Mouse (Mus musculus) MEL (cell line): ENCODE results near the gene Ino80. TPM values are rescaled to one million over a fixed set of nuclear protein-coding genes. Genes with fewer than 3 reads are reported as not detected.

ENCODE experiments used
- DNase-seq: peaks from one replicate; pipeline ENCODE4 v3.0.0; 2011; ENCODE audit warnings: low read depth, low spot score
- H3K27ac ChIP-seq: 2 replicates; pipeline ENCODE4 v1.5.1; 2012; ENCODE audit warnings: low read depth, mild to moderate bottlenecking, control low read depth, low read length, moderate library complexity; ENCODE audit not compliant: control insufficient read depth
- H3K27me3 ChIP-seq, 2 experiments: fragments of 150-350 bp in 1 of 2; sonication (generic) in 1 of 2; 2 replicates each; pipeline ENCODE4 v1.6.1; 2012; ENCODE audit warnings: low read length in 2 of 2, mild to moderate bottlenecking in 2 of 2, improper control_type of control experiment in 1 of 2, moderate library complexity in 1 of 2; ENCODE audit not compliant: insufficient read depth in 2 of 2, control insufficient read depth in 1 of 2
- H3K36me3 ChIP-seq, 2 experiments: 2 replicates each; pipeline ENCODE4 v1.6.1; 2012 to 2014; ENCODE audit warnings: low read length in 2 of 2, improper control_type of control experiment in 1 of 2, inconsistent platforms in 1 of 2, mild to moderate bottlenecking in 1 of 2; ENCODE audit not compliant: insufficient read depth in 2 of 2, control insufficient read depth in 1 of 2
- H3K4me1 ChIP-seq, 2 experiments: fragments of 150-350 bp in 1 of 2; sonication (generic) in 1 of 2; 2 replicates each; pipeline ENCODE4 v1.6.1; 2012; ENCODE audit warnings: low read length in 2 of 2, improper control_type of control experiment in 1 of 2, mild to moderate bottlenecking in 1 of 2; ENCODE audit not compliant: insufficient read depth in 2 of 2, control insufficient read depth in 1 of 2
- H3K4me3 ChIP-seq, 2 experiments: fragments of 150-350 bp in 1 of 2; sonication (generic) in 1 of 2; 2 replicates each; pipeline ENCODE4 v1.5.1; 2012; ENCODE audit warnings: low read depth in 2 of 2, low read length in 2 of 2, mild to moderate bottlenecking in 2 of 2, moderate library complexity in 2 of 2, control low read depth in 1 of 2, improper control_type of control experiment in 1 of 2; ENCODE audit not compliant: control insufficient read depth in 1 of 2, insufficient read depth in 1 of 2
- H3K79me2 ChIP-seq: 2 replicates; pipeline ENCODE4 v1.6.1; 2012; ENCODE audit warnings: mild to moderate bottlenecking, low read length, moderate library complexity; ENCODE audit not compliant: control insufficient read depth, poor library complexity, insufficient read depth
- H3K9ac ChIP-seq: 2 replicates; pipeline ENCODE4 v1.6.1; 2012; ENCODE audit warnings: low read depth, mild to moderate bottlenecking, control low read depth, low read length, moderate library complexity; ENCODE audit not compliant: control insufficient read depth, poor library complexity, severe bottlenecking
- H3K9me3 ChIP-seq: fragments of 150-350 bp; sonication (generic); replicated peaks from 2 replicates; pipeline ENCODE4 v1.6.1; 2012; ENCODE audit warnings: mild to moderate bottlenecking, low read length, improper control_type of control experiment, moderate library complexity; ENCODE audit not compliant: insufficient read depth
- BHLHE40 ChIP-seq: IDR thresholded peaks from 2 replicates; pipeline ENCODE4 v1.6.1; 2012; ENCODE audit warnings: low read depth, mild to moderate bottlenecking, inconsistent platforms, low read length, improper control_type of control experiment, borderline replicate concordance
- CHD1 ChIP-seq: IDR thresholded peaks from 2 replicates; pipeline ENCODE4 v1.6.1; 2012; ENCODE audit warnings: low read depth, mild to moderate bottlenecking, inconsistent platforms, low read length, improper control_type of control experiment
- CHD2 ChIP-seq: IDR thresholded peaks from 2 replicates; pipeline ENCODE4 v1.6.1; 2011; ENCODE audit warnings: low read length, improper control_type of control experiment
- CTCF ChIP-seq, 3 experiments: IDR thresholded peaks in 2 of 3; conservative IDR thresholded peaks in 1 of 3; 2 replicates each; pipeline ENCODE4 v1.5.1; 2011 to 2012; ENCODE audit warnings: low read length in 3 of 3, low read depth in 2 of 3, mild to moderate bottlenecking in 2 of 3, improper control_type of control experiment in 1 of 3, inconsistent platforms in 1 of 3, mixed read lengths in 1 of 3, moderate library complexity in 1 of 3; ENCODE audit not compliant: control insufficient read depth in 1 of 3, insufficient read depth in 1 of 3, poor library complexity in 1 of 3, severe bottlenecking in 1 of 3
- ELF1 ChIP-seq: IDR thresholded peaks from 2 replicates; pipeline ENCODE4 v1.6.1; 2014; ENCODE audit warnings: low read depth, mild to moderate bottlenecking, inconsistent platforms, low read length, improper control_type of control experiment, moderate library complexity
- EP300 ChIP-seq, 2 experiments: IDR thresholded peaks; 2 replicates each; pipeline ENCODE4 v1.6.1; 2011; ENCODE audit warnings: improper control_type of control experiment in 2 of 2, low read length in 2 of 2, low read depth in 1 of 2, mild to moderate bottlenecking in 1 of 2
- GABPA ChIP-seq: IDR thresholded peaks from 2 replicates; pipeline ENCODE4 v1.6.1; 2012; ENCODE audit warnings: low read depth, mild to moderate bottlenecking, inconsistent platforms, low read length, improper control_type of control experiment, moderate library complexity
- GATA1 ChIP-seq: IDR thresholded peaks from 2 replicates; pipeline ENCODE4 v1.6.1; 2011; ENCODE audit warnings: low read depth, low read length, improper control_type of control experiment
- HCFC1 ChIP-seq: IDR thresholded peaks from 2 replicates; pipeline ENCODE4 v1.6.1; 2012; ENCODE audit warnings: low read depth, mild to moderate bottlenecking, inconsistent platforms, low read length, improper control_type of control experiment, moderate library complexity
- JUND ChIP-seq: IDR thresholded peaks from 2 replicates; pipeline ENCODE4 v1.6.1; 2011; ENCODE audit warnings: low read depth, mild to moderate bottlenecking, improper control_type of control experiment, low read length
- MAFK ChIP-seq: IDR thresholded peaks from 2 replicates; pipeline ENCODE4 v1.6.1; 2011; ENCODE audit warnings: low read depth, mild to moderate bottlenecking, low read length, improper control_type of control experiment, borderline replicate concordance
- MAX ChIP-seq: IDR thresholded peaks from 2 replicates; pipeline ENCODE4 v1.6.1; 2011; ENCODE audit warnings: low read length, improper control_type of control experiment
- MAZ ChIP-seq: IDR thresholded peaks from 2 replicates; pipeline ENCODE4 v1.6.1; 2012; ENCODE audit warnings: low read depth, mild to moderate bottlenecking, inconsistent platforms, low read length, improper control_type of control experiment
- MEF2A ChIP-seq: IDR thresholded peaks from 2 replicates; pipeline ENCODE4 v1.6.1; 2014; ENCODE audit warnings: low read depth, mild to moderate bottlenecking, inconsistent platforms, low read length, improper control_type of control experiment; ENCODE audit not compliant: poor library complexity, insufficient replicate concordance, severe bottlenecking; ENCODE audit errors: extremely low read depth
- MXI1 ChIP-seq: IDR thresholded peaks from 2 replicates; pipeline ENCODE4 v1.6.1; 2011; ENCODE audit warnings: mild to moderate bottlenecking, low read depth, low read length, improper control_type of control experiment
- NELFE ChIP-seq: IDR thresholded peaks from 2 replicates; pipeline ENCODE4 v1.6.1; 2011; ENCODE audit warnings: low read depth, low read length, improper control_type of control experiment
- POLR2A ChIP-seq, 2 experiments: IDR thresholded peaks; 2 replicates each; pipeline ENCODE4 v1.6.1; 2011 to 2012; ENCODE audit warnings: low read length in 2 of 2, mild to moderate bottlenecking in 2 of 2, control low read depth in 1 of 2, improper control_type of control experiment in 1 of 2, low read depth in 1 of 2, moderate library complexity in 1 of 2; ENCODE audit not compliant: control insufficient read depth in 1 of 2, insufficient read depth in 1 of 2, poor library complexity in 1 of 2
- POLR2AphosphoS2 ChIP-seq: IDR thresholded peaks from 2 replicates; pipeline ENCODE4 v1.6.1; 2011; ENCODE audit warnings: low read length, improper control_type of control experiment
- POLR2AphosphoS5 ChIP-seq: IDR thresholded peaks from 2 replicates; pipeline ENCODE4 v1.6.1; 2012; ENCODE audit warnings: low read depth, borderline replicate concordance, mild to moderate bottlenecking, inconsistent platforms, low read length, moderate library complexity, mixed read lengths
- RAD21 ChIP-seq: IDR thresholded peaks from 2 replicates; pipeline ENCODE4 v1.6.1; 2011; ENCODE audit warnings: mild to moderate bottlenecking, low read depth, low read length, improper control_type of control experiment
- RCOR1 ChIP-seq: IDR thresholded peaks from 2 replicates; pipeline ENCODE4 v1.6.1; 2012; ENCODE audit warnings: low read depth, mild to moderate bottlenecking, inconsistent platforms, low read length, improper control_type of control experiment
- SIN3A ChIP-seq: IDR thresholded peaks from 2 replicates; pipeline ENCODE4 v1.6.1; 2012; ENCODE audit warnings: low read length, improper control_type of control experiment, inconsistent platforms
- SMC3 ChIP-seq: IDR thresholded peaks from 2 replicates; pipeline ENCODE4 v1.6.1; 2011; ENCODE audit warnings: low read depth, low read length, improper control_type of control experiment
- TAL1 ChIP-seq: IDR thresholded peaks from 2 replicates; pipeline ENCODE4 v1.6.1; 2012; ENCODE audit warnings: mild to moderate bottlenecking, inconsistent platforms, low read length, moderate library complexity, mixed read lengths
- TBP ChIP-seq: IDR thresholded peaks from 2 replicates; pipeline ENCODE4 v1.8.0; 2011; ENCODE audit warnings: low read depth, low read length, improper control_type of control experiment
- TCF12 ChIP-seq: IDR thresholded peaks from 2 replicates; pipeline ENCODE4 v1.6.1; 2014; ENCODE audit warnings: low read depth, mild to moderate bottlenecking, inconsistent platforms, low read length, improper control_type of control experiment, moderate library complexity
- UBTF ChIP-seq: IDR thresholded peaks from 2 replicates; pipeline ENCODE4 v1.6.1; 2012; ENCODE audit warnings: low read depth, mild to moderate bottlenecking, inconsistent platforms, low read length, improper control_type of control experiment, moderate library complexity, borderline replicate concordance; ENCODE audit not compliant: insufficient read depth
- USF1 ChIP-seq: IDR thresholded peaks from 2 replicates; pipeline ENCODE4 v1.6.1; 2014; ENCODE audit warnings: low read depth, mild to moderate bottlenecking, inconsistent platforms, low read length, improper control_type of control experiment, moderate library complexity
- ZKSCAN1 ChIP-seq: IDR thresholded peaks from 2 replicates; pipeline ENCODE4 v1.6.1; 2012; ENCODE audit warnings: low read depth, mild to moderate bottlenecking, inconsistent platforms, low read length, improper control_type of control experiment, moderate library complexity
- ZMIZ1 ChIP-seq: IDR thresholded peaks from 2 replicates; pipeline ENCODE4 v1.6.1; 2012; ENCODE audit warnings: low read depth, mild to moderate bottlenecking, inconsistent platforms, low read length, improper control_type of control experiment, moderate library complexity
- ZNF384 ChIP-seq: IDR thresholded peaks from 2 replicates; pipeline ENCODE4 v1.6.1; 2012; ENCODE audit warnings: low read depth, mild to moderate bottlenecking, inconsistent platforms, low read length, improper control_type of control experiment
- polyA plus RNA-seq, 2 experiments: library from polyadenylated mRNA; stranded (reverse) in 1 of 2; unstranded in 1 of 2; fragments of >175 nt in 1 of 2; fragments of >200 nt in 1 of 2; gene quantifications; 2 replicates each; pipeline versions ENCODE4 v1.2.1 to v1.2.4; 2012; ENCODE audit warnings: low replicate concordance in 2 of 2, low read depth in 1 of 2; ENCODE audit not compliant: insufficient read length in 2 of 2, insufficient read depth in 1 of 2, missing spikeins in 1 of 2
- total RNA-seq: library from RNA; depleted of rRNA; stranded (reverse); fragments of 300-350 nt; gene quantifications from 2 replicates; pipeline ENCODE4 v1.2.3, GENCODE M21; 2012

Gene Ino80
- total and polyA plus RNA-seq, 3 experiments = 13.9 to 37.9 (median 23.1) TPM

- TF ChIP-seq SMC3 (no peak), ELF1 (0 out of 2 replicates have a peak, but pooled peaks have one; percentile 5), EP300 (IDR thresholded peaks at IDR 0.05; ENCODE audit: low read depth in 1 of 2, low read length in 2 of 2) (peak in 1 of 2 experiments; percentile 59; a peak in 2 of 4 replicates), ZNF384 (no peak), MXI1 (peak; percentile 81)
Observed at GRCm38 (mm10) chr2:119350555-119351486, 126.7 kb downstream of the Ino80 start, which contains the start of gene Chac1 (continued).

GRCm38 (mm10) chr2:119344537-119345138, 132.8 kb downstream of the Ino80 start:
- no peaks in the 10 kb centered on the region for H3K79me2 ChIP-seq
- no peaks in the 10 kb centered on the region for H3K9me3 ChIP-seq
- peaks cover 0 to 6% of the 10 kb centered on the region in 2 experiments; a peak in 1 of 4 replicates for H3K4me1 ChIP-seq
- H3K27ac ChIP-seq = no peak overlapping the region
- H3K4me3 ChIP-seq = no peak overlapping the region
- peaks cover 0 to 5% of the 10 kb centered on the region in 2 experiments; a peak in 2 of 4 replicates for H3K36me3 ChIP-seq
- DNase-seq = peak; percentile 30
- H3K9ac ChIP-seq = no peak overlapping the region
- no peaks in the 10 kb centered on the region for H3K27me3 ChIP-seq
- TF ChIP-seq UBTF = no peak
- TF ChIP-seq ZKSCAN1 = no peak
- TF ChIP-seq CHD2 = no peak
- TF ChIP-seq TCF12 = no peak
- peak in 1 of 2 experiments; percentile 51; a peak in 2 of 4 replicates for TF ChIP-seq EP300 (IDR thresholded peaks at IDR 0.05; ENCODE audit: low read depth in 1 of 2, low read length in 2 of 2)
- no peak for TF ChIP-seq CHD1
- no peak for TF ChIP-seq MXI1
- TF ChIP-seq HCFC1 = no peak
- no peak for TF ChIP-seq MAFK
- TF ChIP-seq RAD21 = no peak
- no peak for TF ChIP-seq CTCF (IDR thresholded peaks at IDR 0.05 in 2 of 3, conservative IDR thresholded peaks at IDR 0.05 in 1 of 3; ENCODE audit: control insufficient read depth in 1 of 3, insufficient read depth in 1 of 3, low read depth in 2 of 3, low read length in 3 of 3, poor library complexity in 1 of 3, severe bottlenecking in 1 of 3)
- no peak for TF ChIP-seq POLR2AphosphoS5
- TF ChIP-seq ZNF384 = no peak
- peak; percentile 76 for TF ChIP-seq RCOR1
- TF ChIP-seq BHLHE40 = peak; percentile 88
- TF ChIP-seq MAZ = no peak
- no peak for TF ChIP-seq ZMIZ1
- no peak for TF ChIP-seq JUND
- TF ChIP-seq POLR2A (IDR thresholded peaks at IDR 0.05; ENCODE audit: control insufficient read depth in 1 of 2, insufficient read depth in 1 of 2, low read depth in 1 of 2, low read length in 2 of 2, poor library complexity in 1 of 2) = no peak
- TF ChIP-seq USF1 = peak; percentile 82
- TF ChIP-seq TAL1 = no peak
- no peak for TF ChIP-seq NELFE
- no peak for TF ChIP-seq MEF2A
- peak; percentile 65 for TF ChIP-seq GATA1
- no peak for TF ChIP-seq TBP
- TF ChIP-seq GABPA = no peak
- TF ChIP-seq ELF1 = no peak
- no peak for TF ChIP-seq SMC3
- TF ChIP-seq MAX = peak; percentile 71
- no peak for TF ChIP-seq POLR2AphosphoS2
- TF ChIP-seq SIN3A = no peak
